ENCODE assay signal across 8 mouse cellular contexts in genomic region chr13:23560699-23561098, GRCm38 (mm10). TPM values are rescaled to one million over a fixed set of nuclear protein-coding genes. Genes with fewer than 3 reads are reported as not detected.
DNase-seq lines count a peak whose midpoint lies in the region; ATAC-seq and TF ChIP-seq lines count a peak whose summit lies in the region.
"Not testable (repeated sequence)": the region's sequence is repeated elsewhere in the genome, so short reads cannot be mapped to it uniquely, and the experiment has no call there.
"Had no signal": no experiment of that assay in that cellular context is flagged by ENCODE, and none has a peak within 500 bp of the region (broad histone marks: within the 10 kb centered on the region; RNA-seq: fewer than 3 reads in every experiment).

No protein-coding gene starts in this region.

- not testable (repeated sequence) for TF ChIP-seq RAD21 in MEL (IDR thresholded peaks at IDR 0.05; ENCODE audit: low read depth, low read length)

- H3K4me3 ChIP-seq in MEL (ENCODE audit: control insufficient read depth in 1 of 2, insufficient read depth in 1 of 2, low read depth in 2 of 2, low read length in 2 of 2) = peak overlapping the region in 1 of 2 experiments; percentile 17; a peak in 1 of 4 replicates
- H3K4me3 ChIP-seq in erythroblast, embryonic 14.5 days (replicated peaks) = peak overlapping the region; percentile 56
- not testable (repeated sequence) for H3K4me3 ChIP-seq in heart, embryonic 15.5 days; kidney, embryonic 16.5 days (ENCODE audit: low read length); macrophage (ENCODE audit: inconsistent target); neural tube, embryonic 13.5 days
- peak overlapping the region; percentile 37 for H3K4me3 ChIP-seq in liver, embryonic 13.5 days (replicated peaks)

- H3K27ac ChIP-seq in MEL (ENCODE audit: control insufficient read depth, low read depth, low read length) (peak overlapping the region; percentile 72), macrophage (peak overlapping the region; percentile 13; the same call in 1 of the 2 replicates)
- not testable (repeated sequence) for H3K27ac ChIP-seq in heart, embryonic 15.5 days; neural tube, embryonic 13.5 days (replicated peaks)
- peak overlapping the region; percentile 43; the same call in 1 of the 2 replicates for H3K27ac ChIP-seq in kidney, embryonic 16.5 days (ENCODE audit: low read length)
- peak overlapping the region; percentile 90 for H3K27ac ChIP-seq in liver, embryonic 13.5 days

- H3K79me2 ChIP-seq in MEL (ENCODE audit: control insufficient read depth, insufficient read depth, low read length, poor library complexity); macrophage (ENCODE audit: inconsistent target): not testable (repeated sequence)

- H3K27me3 ChIP-seq in MEL (ENCODE audit: control insufficient read depth in 1 of 2, insufficient read depth in 2 of 2, low read length in 2 of 2); erythroblast, embryonic 14.5 days (ENCODE audit: control insufficient read depth); heart, embryonic 15.5 days; kidney, embryonic 16.5 days (ENCODE audit: insufficient read depth, low read length); liver, embryonic 13.5 days; neural tube, embryonic 13.5 days: not testable (repeated sequence)

- H3K36me3 ChIP-seq in MEL (ENCODE audit: control insufficient read depth in 1 of 2, insufficient read depth in 2 of 2, low read length in 2 of 2) = peaks cover 0 to 24% of the 10 kb centered on the region in 2 experiments; a peak in 2 of 4 replicates
- H3K36me3 ChIP-seq in erythroblast, embryonic 14.5 days (ENCODE audit: control insufficient read depth); heart, embryonic 15.5 days; kidney, embryonic 16.5 days (ENCODE audit: insufficient read depth, low read length); liver, embryonic 13.5 days; macrophage (ENCODE audit: inconsistent target); neural tube, embryonic 13.5 days: not testable (repeated sequence)

- TF ChIP-seq POLR2A in MEL (IDR thresholded peaks at IDR 0.05; ENCODE audit: control insufficient read depth in 1 of 2, insufficient read depth in 1 of 2, low read depth in 1 of 2, low read length in 2 of 2, poor library complexity in 1 of 2) = not testable (repeated sequence)

- H3K4me2 ChIP-seq in heart, embryonic 15.5 days = peak overlapping the region; percentile 32; the same call in 1 of the 2 replicates
- H3K4me2 ChIP-seq in kidney, embryonic 16.5 days (replicated peaks; ENCODE audit: low read depth, low read length) = 0 out of 2 replicates have a peak overlapping the region, but pooled peaks have one; percentile 23
- H3K4me2 ChIP-seq in liver, embryonic 13.5 days = peak overlapping the region; percentile 64
- peak overlapping the region; percentile 26; the same call in 1 of the 2 replicates for H3K4me2 ChIP-seq in neural tube, embryonic 13.5 days

- WGBS in heart, embryonic 15.5 days = 40% methylated on average over 2 of the region's 2 CpGs
- 4% methylated on average over 2 of the region's 2 CpGs for WGBS in kidney, embryonic 16.5 days
- WGBS in liver, embryonic 13.5 days (ENCODE audit: insufficient replicate concordance) = 26% methylated on average over 2 of the region's 2 CpGs
- 63% methylated on average over 2 of the region's 2 CpGs for WGBS in macrophage (ENCODE audit: missing documents)
- 22% methylated on average over 2 of the region's 2 CpGs for WGBS in neural tube, embryonic 13.5 days

- not testable (repeated sequence) for TF ChIP-seq EP300 in MEL (IDR thresholded peaks at IDR 0.05; ENCODE audit: low read depth in 1 of 2, low read length in 2 of 2)

- not testable (repeated sequence) for H3K9me3 ChIP-seq in MEL (replicated peaks; ENCODE audit: insufficient read depth, low read length); erythroblast, embryonic 14.5 days (ENCODE audit: control insufficient read depth, low read length); heart, embryonic 15.5 days (replicated peaks); kidney, embryonic 16.5 days (ENCODE audit: low read length); liver, embryonic 13.5 days (replicated peaks); neural tube, embryonic 13.5 days

- not testable (repeated sequence) for ATAC-seq in heart, embryonic 15.5 days (replicated peaks; ENCODE audit: insufficient number of reproducible peaks, insufficient read depth, low FRiP score, low read depth); kidney, embryonic 16.5 days (ENCODE audit: low FRiP score, low TSS enrichment); liver, embryonic 13.5 days (ENCODE audit: low read depth); neural tube, embryonic 13.5 days (ENCODE audit: low read depth)

- not testable (repeated sequence) for TF ChIP-seq CTCF in MEL (IDR thresholded peaks at IDR 0.05 in 2 of 3, conservative IDR thresholded peaks at IDR 0.05 in 1 of 3; ENCODE audit: control insufficient read depth in 1 of 3, insufficient read depth in 1 of 3, low read depth in 2 of 3, low read length in 3 of 3, poor library complexity in 1 of 3, severe bottlenecking in 1 of 3)

- H3K9ac ChIP-seq in MEL (ENCODE audit: control insufficient read depth, low read depth, low read length, poor library complexity, severe bottlenecking) = peak overlapping the region; percentile 53
- H3K9ac ChIP-seq in heart, embryonic 15.5 days = peak overlapping the region; percentile 14; the same call in 1 of the 2 replicates
- H3K9ac ChIP-seq in kidney, embryonic 16.5 days (replicated peaks; ENCODE audit: low read length); neural tube, embryonic 13.5 days: not testable (repeated sequence)
- peak overlapping the region; percentile 73 for H3K9ac ChIP-seq in liver, embryonic 13.5 days

- DNase-seq in MEL (ENCODE audit: low read depth, low spot score) = peak; percentile 59
- DNase-seq in liver, embryonic 13.5 days = not testable (repeated sequence)

- not testable (repeated sequence) for H3K4me1 ChIP-seq in MEL (ENCODE audit: control insufficient read depth in 1 of 2, insufficient read depth in 2 of 2, low read length in 2 of 2); heart, embryonic 15.5 days (replicated peaks); kidney, embryonic 16.5 days (ENCODE audit: insufficient read depth, low read length)
- H3K4me1 ChIP-seq in erythroblast, embryonic 14.5 days (ENCODE audit: control insufficient read depth) = peaks cover 51% of the 10 kb centered on the region
- peaks cover 53% of the 10 kb centered on the region for H3K4me1 ChIP-seq in liver, embryonic 13.5 days (replicated peaks)
- peaks cover 13% of the 10 kb centered on the region for H3K4me1 ChIP-seq in neural tube, embryonic 13.5 days (replicated peaks)

RNA-seq across cellular contexts. Expression of gene Hist1h3e, which starts 1.5 kb away (rescaled TPM):
- total RNA-seq in MEL (2012; rRNA removed) = 1,049 and 1,400 TPM in 2 replicates
- polyA plus RNA-seq in MEL (2012; ENCODE audit: insufficient read depth in 1 of 2, insufficient read length in 2 of 2, low read depth in 1 of 2, low replicate concordance in 2 of 2, missing spikeins in 1 of 2) = 1 to 10 TPM in 1 of 2 experiments, not detected in 1; 4.5 TPM
- 2.9 and 16.6 TPM in 2 replicates for polyA plus RNA-seq in erythroblast, embryonic 14.5 days (2012)
- 1.7 and 2.4 TPM in 2 replicates for polyA plus RNA-seq in heart, embryonic 15.5 days (2015; fragmentation: Nextera tagmentation; extraction: Ambion mirVana)
- polyA plus RNA-seq in kidney, embryonic 16.5 days (2015; fragmentation: Nextera tagmentation; extraction: Ambion mirVana) = 4.7 TPM in 2 replicates
- polyA plus RNA-seq in liver, embryonic 13.5 days (2015; fragmentation: Nextera tagmentation; extraction: Ambion mirVana) = 4.4 and 6.8 TPM in 2 replicates
- 10 to 100 TPM in 3 of 26 experiments, 1 to 10 TPM in 18, not detected in 5; 1.2 to 43.9 (median 5.4) TPM for total RNA-seq in macrophage (2018; cell fraction: chromatin; rRNA removed)
- 10 to 100 TPM in 18 of 26 experiments, 1 to 10 TPM in 8; 1.9 to 45.8 (median 15.7) TPM for total RNA-seq in macrophage (2018; cell fraction: cytosol; rRNA removed)
- total RNA-seq in macrophage (2018; cell fraction: nucleus; rRNA removed) = 10 to 100 TPM in 6 of 26 experiments, 1 to 10 TPM in 19, not detected in 1; 1.2 to 29.8 (median 4.3) TPM
- polyA plus RNA-seq in macrophage (2018) = 0.26 TPM in 1 of 3 replicates, not detected in the others
- polyA plus RNA-seq in neural tube, embryonic 13.5 days (2015; fragmentation: Nextera tagmentation; extraction: Ambion mirVana) = 2.0 and 3.2 TPM in 2 replicates

RNA-seq across cellular contexts. Expression of gene Hist1h1d, which starts 7.6 kb away (rescaled TPM):
- total RNA-seq in MEL (2012; rRNA removed) = 115 and 134 TPM in 2 replicates
- polyA plus RNA-seq in MEL (2012; ENCODE audit: insufficient read depth in 1 of 2, insufficient read length in 2 of 2, low read depth in 1 of 2, low replicate concordance in 2 of 2, missing spikeins in 1 of 2) = under 1 TPM in 1 of 2 experiments, not detected in 1; 0.24 TPM
- polyA plus RNA-seq in erythroblast, embryonic 14.5 days (2012) = 0.51 and 0.95 TPM in 2 replicates
- polyA plus RNA-seq in heart, embryonic 15.5 days (2015; fragmentation: Nextera tagmentation; extraction: Ambion mirVana) = 0.18 and 0.23 TPM in 2 replicates
- 0.37 and 0.55 TPM in 2 replicates for polyA plus RNA-seq in kidney, embryonic 16.5 days (2015; fragmentation: Nextera tagmentation; extraction: Ambion mirVana)
- polyA plus RNA-seq in liver, embryonic 13.5 days (2015; fragmentation: Nextera tagmentation; extraction: Ambion mirVana) = 0.75 and 0.93 TPM in 2 replicates
- total RNA-seq in macrophage (2018; cell fraction: chromatin; rRNA removed) = 10 to 100 TPM in 1 of 26 experiments, 1 to 10 TPM in 11, under 1 TPM in 13, not detected in 1; 0.10 to 14.5 (median 0.93) TPM
- total RNA-seq in macrophage (2018; cell fraction: cytosol; rRNA removed) = 1 to 10 TPM in 19 of 26 experiments, under 1 TPM in 7; 0.42 to 6.8 (median 1.8) TPM
- 10 to 100 TPM in 2 of 26 experiments, 1 to 10 TPM in 10, under 1 TPM in 14; 0.32 to 22.4 (median 0.86) TPM for total RNA-seq in macrophage (2018; cell fraction: nucleus; rRNA removed)
- polyA plus RNA-seq in macrophage (2018) = 0.05 to 0.10 TPM (median 0.10 TPM) in 3 replicates
- polyA plus RNA-seq in neural tube, embryonic 13.5 days (2015; fragmentation: Nextera tagmentation; extraction: Ambion mirVana) = 0.11 and 0.22 TPM in 2 replicates

RNA-seq across cellular contexts. Expression of gene Hist1h4f, which starts 9.3 kb away (rescaled TPM):
- 3,786 and 4,217 TPM in 2 replicates for total RNA-seq in MEL (2012; rRNA removed)
- polyA plus RNA-seq in MEL (2012; ENCODE audit: insufficient read depth in 1 of 2, insufficient read length in 2 of 2, low read depth in 1 of 2, low replicate concordance in 2 of 2, missing spikeins in 1 of 2) (10 to 100 TPM in 1 of 2 experiments, not detected in 1; 14.4 TPM), macrophage (2018) (not detected in 3 replicates)
- polyA plus RNA-seq in erythroblast, embryonic 14.5 days (2012) = 8.3 and 13.8 TPM in 2 replicates
- 0.62 and 0.66 TPM in 2 replicates for polyA plus RNA-seq in heart, embryonic 15.5 days (2015; fragmentation: Nextera tagmentation; extraction: Ambion mirVana)
- polyA plus RNA-seq in kidney, embryonic 16.5 days (2015; fragmentation: Nextera tagmentation; extraction: Ambion mirVana) = 1.5 and 2.0 TPM in 2 replicates
- polyA plus RNA-seq in liver, embryonic 13.5 days (2015; fragmentation: Nextera tagmentation; extraction: Ambion mirVana) = 0.98 and 4.2 TPM in 2 replicates
- total RNA-seq in macrophage (2018; cell fraction: chromatin; rRNA removed) = 10 to 100 TPM in 10 of 26 experiments, 1 to 10 TPM in 6, not detected in 10; 3.8 to 50.3 (median 12.6) TPM
- total RNA-seq in macrophage (2018; cell fraction: cytosol; rRNA removed) = 100 to 1,000 TPM in 3 of 26 experiments, 10 to 100 TPM in 23; 10.3 to 134 (median 44.9) TPM
- 10 to 100 TPM in 12 of 26 experiments, 1 to 10 TPM in 12, not detected in 2; 2.3 to 63.3 (median 10.3) TPM for total RNA-seq in macrophage (2018; cell fraction: nucleus; rRNA removed)
- not detected in 2 replicates for polyA plus RNA-seq in neural tube, embryonic 13.5 days (2015; fragmentation: Nextera tagmentation; extraction: Ambion mirVana)
- polyA plus RNA-seq: heart, embryonic 11.5 days had no signal

RNA-seq across cellular contexts. Expression of gene Hist1h2ae, which starts 10.3 kb away (rescaled TPM):
- total RNA-seq in MEL (2012; rRNA removed) = 560 and 662 TPM in 2 replicates
- polyA plus RNA-seq in MEL (2012; ENCODE audit: insufficient read depth in 1 of 2, insufficient read length in 2 of 2, low read depth in 1 of 2, low replicate concordance in 2 of 2, missing spikeins in 1 of 2) (1 to 10 TPM in 1 of 2 experiments, not detected in 1; 3.3 TPM), macrophage (2018) (0.70 to 2.0 TPM (median 0.90 TPM) in 3 replicates)
- 3.6 and 5.2 TPM in 2 replicates for polyA plus RNA-seq in erythroblast, embryonic 14.5 days (2012)
- polyA plus RNA-seq in heart, embryonic 15.5 days (2015; fragmentation: Nextera tagmentation; extraction: Ambion mirVana) = 33.7 and 35.5 TPM in 2 replicates
- 57.3 and 57.7 TPM in 2 replicates for polyA plus RNA-seq in kidney, embryonic 16.5 days (2015; fragmentation: Nextera tagmentation; extraction: Ambion mirVana)
- polyA plus RNA-seq in liver, embryonic 13.5 days (2015; fragmentation: Nextera tagmentation; extraction: Ambion mirVana) = 95.0 and 121 TPM in 2 replicates
- 10 to 100 TPM in 1 of 26 experiments, 1 to 10 TPM in 10, not detected in 15; 1.3 to 11.1 (median 3.0) TPM for total RNA-seq in macrophage (2018; cell fraction: chromatin; rRNA removed)
- 10 to 100 TPM in 10 of 26 experiments, 1 to 10 TPM in 16; 2.5 to 16.9 (median 7.4) TPM for total RNA-seq in macrophage (2018; cell fraction: cytosol; rRNA removed)
- total RNA-seq in macrophage (2018; cell fraction: nucleus; rRNA removed) = 10 to 100 TPM in 1 of 26 experiments, 1 to 10 TPM in 19, not detected in 6; 1.4 to 10.2 (median 2.5) TPM
- 12.3 and 18.7 TPM in 2 replicates for polyA plus RNA-seq in neural tube, embryonic 13.5 days (2015; fragmentation: Nextera tagmentation; extraction: Ambion mirVana)

RNA-seq across cellular contexts. Expression of gene Hist1h2bg, which starts 10.5 kb away (rescaled TPM):
- 2,580 and 3,348 TPM in 2 replicates for total RNA-seq in MEL (2012; rRNA removed)
- polyA plus RNA-seq in MEL (2012; ENCODE audit: insufficient read depth in 1 of 2, insufficient read length in 2 of 2, low read depth in 1 of 2, low replicate concordance in 2 of 2, missing spikeins in 1 of 2) (10 to 100 TPM in 1 of 2 experiments, not detected in 1; 14.7 TPM), macrophage (2018) (0.65 to 7.9 TPM (median 2.9 TPM) in 3 replicates)
- 14.5 and 18.7 TPM in 2 replicates for polyA plus RNA-seq in erythroblast, embryonic 14.5 days (2012)
- 4.3 and 4.6 TPM in 2 replicates for polyA plus RNA-seq in heart, embryonic 15.5 days (2015; fragmentation: Nextera tagmentation; extraction: Ambion mirVana)
- 8.5 and 9.1 TPM in 2 replicates for polyA plus RNA-seq in kidney, embryonic 16.5 days (2015; fragmentation: Nextera tagmentation; extraction: Ambion mirVana)
- 6.5 and 14.1 TPM in 2 replicates for polyA plus RNA-seq in liver, embryonic 13.5 days (2015; fragmentation: Nextera tagmentation; extraction: Ambion mirVana)
- 10 to 100 TPM in 17 of 26 experiments, 1 to 10 TPM in 9; 3.7 to 73.8 (median 11.9) TPM for total RNA-seq in macrophage (2018; cell fraction: chromatin; rRNA removed)
- 100 to 1,000 TPM in 1 of 26 experiments, 10 to 100 TPM in 25; 17.9 to 110 (median 36.8) TPM for total RNA-seq in macrophage (2018; cell fraction: cytosol; rRNA removed)
- 10 to 100 TPM in 23 of 26 experiments, 1 to 10 TPM in 3; 3.5 to 63.4 (median 21.2) TPM for total RNA-seq in macrophage (2018; cell fraction: nucleus; rRNA removed)
- 2.2 and 3.5 TPM in 2 replicates for polyA plus RNA-seq in neural tube, embryonic 13.5 days (2015; fragmentation: Nextera tagmentation; extraction: Ambion mirVana)
